ENCODE assay signal across 7 mouse cellular contexts in genomic region chr19:8818301-8818798, GRCm38 (mm10). TPM values are rescaled to one million over a fixed set of nuclear protein-coding genes. Genes with fewer than 3 reads are reported as not detected.
DNase-seq lines count a peak whose midpoint lies in the region; ATAC-seq and TF ChIP-seq lines count a peak whose summit lies in the region.

No protein-coding gene starts in this region.

- no peak for TF ChIP-seq EP300 in lung, postnatal 0 days (IDR thresholded peaks at IDR 0.05)

- no peaks in the 10 kb centered on the region for H3K27me3 ChIP-seq in lung, postnatal 0 days (replicated peaks; ENCODE audit: insufficient read depth, low read length)
- no peaks in the 10 kb centered on the region for H3K27me3 ChIP-seq in intestine, embryonic 16.5 days (replicated peaks; ENCODE audit: control insufficient read depth, insufficient read depth, low read length)
- no peaks in the 10 kb centered on the region for H3K27me3 ChIP-seq in neural tube, embryonic 15.5 days (replicated peaks)

- ATAC-seq in lung, postnatal 0 days: no peak
- ATAC-seq in intestine, embryonic 16.5 days: no peak
- ATAC-seq in neural tube, embryonic 15.5 days (ENCODE audit: low FRiP score): no peak

- H3K36me3 ChIP-seq in lung, postnatal 0 days (ENCODE audit: insufficient read depth, low read length): peaks cover 14% of the 10 kb centered on the region
- peaks cover 13% of the 10 kb centered on the region for H3K36me3 ChIP-seq in intestine, embryonic 16.5 days (ENCODE audit: control insufficient read depth, insufficient read depth, low read length)
- H3K36me3 ChIP-seq in neural tube, embryonic 15.5 days: peaks cover 20% of the 10 kb centered on the region

- WGBS in lung, postnatal 0 days: 11% methylated on average over 14 of the region's 14 CpGs
- WGBS in intestine, embryonic 16.5 days: 17% methylated on average over 14 of the region's 14 CpGs
- WGBS in neural tube, embryonic 15.5 days: 34% methylated on average over 14 of the region's 14 CpGs

- H3K9me3 ChIP-seq in lung, postnatal 0 days (ENCODE audit: low read length): no peaks in the 10 kb centered on the region
- H3K9me3 ChIP-seq in intestine, embryonic 16.5 days (ENCODE audit: control insufficient read depth, low read length): no peaks in the 10 kb centered on the region
- H3K9me3 ChIP-seq in neural tube, embryonic 15.5 days (replicated peaks): no peaks in the 10 kb centered on the region

- H3K4me2 ChIP-seq in lung, postnatal 0 days (replicated peaks; ENCODE audit: low read depth, low read length): peak overlapping the region; percentile 73
- H3K4me2 ChIP-seq in intestine, embryonic 16.5 days (ENCODE audit: low read depth, low read length): peak overlapping the region; percentile 80
- peak overlapping the region; percentile 95 for H3K4me2 ChIP-seq in neural tube, embryonic 15.5 days

- peak overlapping the region; percentile 97 for H3K27ac ChIP-seq in lung, postnatal 0 days (ENCODE audit: low read length)
- peak overlapping the region; percentile 96 for H3K27ac ChIP-seq in embryonic fibroblast, embryonic 13.5 days (ENCODE audit: insufficient read depth, low read length)
- peak overlapping the region; percentile 98 for H3K27ac ChIP-seq in intestine, embryonic 16.5 days (ENCODE audit: low read length)
- H3K27ac ChIP-seq in neural tube, embryonic 15.5 days (replicated peaks): peak overlapping the region; percentile 100

- peak; percentile 46 for DNase-seq in lung, postnatal 0 days (ENCODE audit: low spot score)
- DNase-seq in lung, postnatal 25 days (ENCODE audit: low spot score): no peak
- DNase-seq in T-cell, adult 2 months (ENCODE audit: low spot score): no peak
- no peak for DNase-seq in layer of hippocampus, adult 9-10 months (ENCODE audit: low spot score)

- peak overlapping the region; percentile 99 for H3K4me3 ChIP-seq in lung, postnatal 0 days (ENCODE audit: low read depth, low read length)
- peak overlapping the region; percentile 88 for H3K4me3 ChIP-seq in embryonic fibroblast, embryonic 13.5 days (ENCODE audit: insufficient read depth, low read length)
- H3K4me3 ChIP-seq in intestine, embryonic 16.5 days (ENCODE audit: low read length): peak overlapping the region; percentile 100
- H3K4me3 ChIP-seq in neural tube, embryonic 15.5 days (replicated peaks): peak overlapping the region; percentile 83

- TF ChIP-seq POLR2A in embryonic fibroblast, embryonic 13.5 days (IDR thresholded peaks at IDR 0.05; ENCODE audit: low read depth, low read length): no peak; the same call in 1 of the 2 replicates

- H3K4me1 ChIP-seq in lung, postnatal 0 days (ENCODE audit: insufficient read depth, low read depth, low read length): 0 out of 2 replicates have a peak, but pooled peaks cover 5% of the 10 kb centered on the region
- no peaks in the 10 kb centered on the region; the same call in 1 of the 2 replicates for H3K4me1 ChIP-seq in embryonic fibroblast, embryonic 13.5 days (ENCODE audit: control insufficient read depth, insufficient read depth, low read length)
- H3K4me1 ChIP-seq in intestine, embryonic 16.5 days (ENCODE audit: control insufficient read depth, insufficient read depth, low read length): peaks cover 21% of the 10 kb centered on the region
- peaks cover 62% of the 10 kb centered on the region for H3K4me1 ChIP-seq in neural tube, embryonic 15.5 days

- no peak for TF ChIP-seq CTCF in lung, postnatal 0 days (IDR thresholded peaks at IDR 0.05)
- TF ChIP-seq CTCF in embryonic fibroblast, embryonic 13.5 days (IDR thresholded peaks at IDR 0.05; ENCODE audit: borderline replicate concordance, insufficient read depth, low read length): no peak

- peak overlapping the region; percentile 51 for H3K9ac ChIP-seq in lung, postnatal 0 days (replicated peaks; ENCODE audit: low read depth)
- peak overlapping the region; percentile 73 for H3K9ac ChIP-seq in intestine, embryonic 16.5 days (ENCODE audit: low read depth, low read length)
- H3K9ac ChIP-seq in neural tube, embryonic 15.5 days (replicated peaks): peak overlapping the region; percentile 90

RNA-seq across cellular contexts. Expression of gene Ttc9c, which starts 0.8 kb away (rescaled TPM):
- 21.4 and 22.8 TPM in 2 replicates for polyA plus RNA-seq in lung, postnatal 0 days (2015; fragmentation: Nextera tagmentation; extraction: Ambion mirVana)
- polyA plus RNA-seq in embryonic fibroblast, embryonic 13.5 days (2011; ENCODE audit: insufficient read length, low read depth, missing spikeins): 52.8 and 68.7 TPM in 2 replicates
- 36.0 and 44.0 TPM in 2 replicates for polyA plus RNA-seq in intestine, embryonic 16.5 days (2015; fragmentation: Nextera tagmentation; extraction: Ambion mirVana)
- polyA plus RNA-seq in neural tube, embryonic 15.5 days (2015; fragmentation: Nextera tagmentation; extraction: Ambion mirVana): 54.2 and 57.3 TPM in 2 replicates

RNA-seq across cellular contexts. Expression of gene Hnrnpul2, which starts 1.5 kb away (rescaled TPM):
- 4.3 and 5.3 TPM in 2 replicates for polyA plus RNA-seq in lung, postnatal 0 days (2015; fragmentation: Nextera tagmentation; extraction: Ambion mirVana)
- 78.5 and 98.7 TPM in 2 replicates for polyA plus RNA-seq in embryonic fibroblast, embryonic 13.5 days (2011; ENCODE audit: insufficient read length, low read depth, missing spikeins)
- polyA plus RNA-seq in intestine, embryonic 16.5 days (2015; fragmentation: Nextera tagmentation; extraction: Ambion mirVana): 3.7 and 4.3 TPM in 2 replicates
- 5.1 and 5.9 TPM in 2 replicates for polyA plus RNA-seq in neural tube, embryonic 15.5 days (2015; fragmentation: Nextera tagmentation; extraction: Ambion mirVana)

RNA-seq across cellular contexts. Expression of gene AC129217.1, which starts 11.2 kb away (rescaled TPM):
- polyA plus RNA-seq in lung, postnatal 0 days (2015; fragmentation: Nextera tagmentation; extraction: Ambion mirVana): not detected in 2 replicates
- 43.8 and 73.0 TPM in 2 replicates for polyA plus RNA-seq in embryonic fibroblast, embryonic 13.5 days (2011; ENCODE audit: insufficient read length, low read depth, missing spikeins)
- not detected in 2 replicates for polyA plus RNA-seq in intestine, embryonic 16.5 days (2015; fragmentation: Nextera tagmentation; extraction: Ambion mirVana)
- polyA plus RNA-seq in neural tube, embryonic 15.5 days (2015; fragmentation: Nextera tagmentation; extraction: Ambion mirVana): not detected in 2 replicates

RNA-seq across cellular contexts. Expression of gene Zbtb3, which starts 16.0 kb away (rescaled TPM):
- 2.3 and 2.6 TPM in 2 replicates for polyA plus RNA-seq in lung, postnatal 0 days (2015; fragmentation: Nextera tagmentation; extraction: Ambion mirVana)
- polyA plus RNA-seq in embryonic fibroblast, embryonic 13.5 days (2011; ENCODE audit: insufficient read length, low read depth, missing spikeins): 1.4 and 2.0 TPM in 2 replicates
- 3.6 and 4.1 TPM in 2 replicates for polyA plus RNA-seq in intestine, embryonic 16.5 days (2015; fragmentation: Nextera tagmentation; extraction: Ambion mirVana)
- 6.5 TPM in 2 replicates for polyA plus RNA-seq in neural tube, embryonic 15.5 days (2015; fragmentation: Nextera tagmentation; extraction: Ambion mirVana)

RNA-seq across cellular contexts. Expression of gene Bscl2, which starts 18.9 kb away (rescaled TPM):
- polyA plus RNA-seq in lung, postnatal 0 days (2015; fragmentation: Nextera tagmentation; extraction: Ambion mirVana): 66.3 and 66.8 TPM in 2 replicates
- polyA plus RNA-seq in embryonic fibroblast, embryonic 13.5 days (2011; ENCODE audit: insufficient read length, low read depth, missing spikeins): 41.2 and 50.0 TPM in 2 replicates
- 48.5 and 49.7 TPM in 2 replicates for polyA plus RNA-seq in intestine, embryonic 16.5 days (2015; fragmentation: Nextera tagmentation; extraction: Ambion mirVana)
- 107 and 110 TPM in 2 replicates for polyA plus RNA-seq in neural tube, embryonic 15.5 days (2015; fragmentation: Nextera tagmentation; extraction: Ambion mirVana)

Comparison
In these comparisons a context has a peak if more than half of its experiments do, and no peak if none do; other contexts are left out.
1. RNA of gene Hnrnpul2, which starts 1.5 kb away (polyA plus RNA-seq): 78.5 to 98.7 TPM in embryonic fibroblast, embryonic 13.5 days; 5.1 to 5.9 TPM in neural tube, embryonic 15.5 days, 4.3 to 5.3 TPM in lung, postnatal 0 days and 3.7 to 4.3 TPM in intestine, embryonic 16.5 days; every median in the first group is over 10 times any median in the second.
2. RNA of gene AC129217.1, which starts 11.2 kb away (polyA plus RNA-seq): 43.8 to 73.0 TPM in embryonic fibroblast, embryonic 13.5 days; not detected in lung, postnatal 0 days, not detected in intestine, embryonic 16.5 days and not detected in neural tube, embryonic 15.5 days; every median in the first group is over 10 times any median in the second.
3. Peak in every context shown above with its lines, with median percentiles within 50 percentile points of each other: H3K27ac ChIP-seq, H3K4me2 ChIP-seq, H3K4me3 ChIP-seq and H3K9ac ChIP-seq.